Mouse (Mus musculus): ENCODE measurements around the gene Nt5dc1. TPM values are rescaled to one million over a fixed set of nuclear protein-coding genes. Genes with fewer than 3 reads are reported as not detected.
A peak's percentile ranks its signal among the peaks of the same experiment; 100 is the strongest.
"Not testable (repeated sequence)": the region's sequence is repeated elsewhere in the genome, so short reads cannot be mapped to it uniquely, and the experiment has no call there.

Gene Nt5dc1
- 10 to 100 TPM in 1 of 2 experiments, 1 to 10 TPM in 1; 7.5 to 10.9 TPM for total RNA-seq (2021)
- long read RNA-seq, experiment 1, partial matches to known transcripts, result 0 of 9 reads
- long read RNA-seq, experiment 1, other reads (novel, unspliced or antisense), result 3 of 9 reads
- long read RNA-seq, experiment 2, partial matches to known transcripts, result 0 of 9 reads
- long read RNA-seq, experiment 2, other reads (novel, unspliced or antisense), result 4 of 9 reads

DNA sequence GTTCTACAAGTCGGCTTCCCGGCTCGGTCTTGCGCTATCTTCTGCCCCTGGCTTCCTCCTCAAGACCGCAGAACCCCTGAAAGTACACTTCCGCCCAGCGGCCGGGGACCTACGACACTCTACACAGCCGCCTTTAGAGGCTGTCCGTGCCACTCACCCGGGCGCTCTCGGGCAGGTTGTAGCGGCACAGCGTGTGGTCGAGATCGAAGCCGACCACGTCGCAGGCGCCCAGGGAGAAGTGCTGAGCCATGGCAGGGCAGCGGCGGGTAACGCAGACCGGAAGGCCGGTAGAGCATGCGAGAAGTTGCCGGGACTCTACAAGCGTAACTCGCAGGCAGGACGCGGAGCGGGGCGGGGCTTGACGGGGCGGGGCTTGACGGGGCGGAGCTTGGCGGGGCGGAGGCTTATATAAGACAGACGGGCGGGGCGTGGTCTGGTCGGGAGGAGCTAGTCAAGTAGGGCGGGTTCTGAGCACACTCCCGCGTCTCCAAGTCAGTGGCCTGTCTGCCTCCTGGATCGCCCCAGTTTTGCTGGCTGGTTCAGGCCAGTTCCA lies at the start of gene Nt5dc1:
Gene Nt5dc1, minus strand, starts transcription at position 349 of the 553 bp plus-strand sequence.
- peak; percentile 93 to 97 for DNase-seq (ENCODE audit: low spot score in 2 of 2)

DNA sequence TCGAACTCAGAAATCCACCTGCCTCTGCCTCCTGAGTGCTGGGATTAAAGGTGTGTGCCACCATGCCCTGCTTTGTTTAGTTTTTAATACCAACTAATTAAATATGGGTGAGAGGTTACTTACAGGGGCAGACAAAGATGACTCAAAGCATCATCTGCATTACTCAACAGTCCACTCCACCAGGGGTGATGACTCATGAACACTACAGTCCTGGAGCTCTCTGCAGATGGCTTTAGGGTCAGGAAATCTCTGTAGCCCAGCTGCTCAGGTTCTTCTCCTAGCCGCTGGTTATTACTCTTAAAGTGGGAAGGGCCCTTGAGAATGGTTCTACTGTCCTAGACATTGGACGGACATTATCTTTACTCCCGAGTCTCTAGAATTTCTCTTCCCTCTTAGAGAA lies 46.0 kb upstream of the Nt5dc1 start:
- no peak for DNase-seq (ENCODE audit: low spot score in 2 of 2)

- no peak for DNase-seq (ENCODE audit: low spot score in 2 of 2)
These were observed 43.1 kb upstream of the Nt5dc1 start for GRCm38 (mm10) chr10:34461451-34461850.

- DNase-seq (ENCODE audit: low spot score in 2 of 2), result no peak
These were observed 31.1 kb upstream of the Nt5dc1 start for GRCm38 (mm10) chr10:34449469-34449868.

GRCm38 (mm10) chr10:34434191-34434590 lies 15.8 kb upstream of the Nt5dc1 start:
- not testable (repeated sequence) for DNase-seq (ENCODE audit: low spot score in 2 of 2)

- DNase-seq (ENCODE audit: low spot score in 2 of 2), result no peak
These were observed 13.4 kb upstream of the Nt5dc1 start for GRCm38 (mm10) chr10:34431783-34432182.

- not testable (repeated sequence) for DNase-seq (ENCODE audit: low spot score in 2 of 2)
These were observed 442 bp upstream of the Nt5dc1 start for GRCm38 (mm10) chr10:34418794-34419193.

- no peak for DNase-seq (ENCODE audit: low spot score in 2 of 2)
These were observed 19.1 kb downstream of the Nt5dc1 start for GRCm38 (mm10) chr10:34399267-34399666.

DNA sequence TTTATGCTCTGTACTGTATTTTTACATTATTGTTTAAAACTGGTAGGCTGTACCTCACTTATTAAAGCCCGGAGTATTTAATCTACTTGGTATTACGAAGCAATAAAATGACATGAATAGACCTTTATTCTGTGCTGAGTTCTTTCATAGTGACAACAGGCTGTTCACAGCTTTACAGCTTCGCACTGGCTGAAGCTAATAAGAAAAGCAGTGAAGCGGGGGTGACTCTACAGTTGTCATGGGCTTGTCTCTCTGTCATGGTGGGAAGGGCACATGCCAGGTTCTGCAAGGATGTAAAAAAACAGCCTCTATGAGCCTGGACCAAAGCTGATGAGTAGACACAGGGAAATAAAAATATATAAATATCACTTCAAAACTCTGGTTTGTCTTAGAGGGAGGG lies 21.4 kb downstream of the Nt5dc1 start:
- DNase-seq (ENCODE audit: low spot score in 2 of 2), result no peak

DNA sequence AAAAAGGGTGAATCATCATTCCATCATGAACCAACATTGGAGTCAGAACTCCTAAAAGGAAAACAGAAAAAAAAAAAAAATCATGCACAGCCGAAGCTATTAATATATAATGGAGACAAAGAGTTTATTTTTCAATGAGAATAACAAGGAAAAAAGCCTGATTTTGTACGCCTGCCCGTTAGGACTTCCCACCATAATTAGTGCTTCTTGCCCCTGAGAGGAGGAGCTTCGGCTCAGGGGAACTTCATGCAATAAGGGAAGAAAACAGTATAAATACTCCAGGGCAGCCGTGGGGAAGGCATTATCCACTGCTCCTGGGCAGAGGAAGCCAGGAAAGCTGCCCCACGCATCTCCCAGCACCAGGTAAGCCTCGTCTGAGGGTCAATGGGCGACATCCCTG lies 28.7 kb downstream of the Nt5dc1 start, which contains the start of gene Col10a1:
Gene Col10a1, plus strand, starts transcription at position 301 of the 400 bp plus-strand sequence.
- DNase-seq (ENCODE audit: low spot score in 2 of 2), result no peak

GRCm38 (mm10) chr10:34385636-34386035 lies 32.7 kb downstream of the Nt5dc1 start:
- DNase-seq (ENCODE audit: low spot score in 2 of 2), result no peak

GRCm38 (mm10) chr10:34373332-34373731 lies 45.0 kb downstream of the Nt5dc1 start:
- DNase-seq (ENCODE audit: low spot score in 2 of 2), result no peak

- no peak for DNase-seq (ENCODE audit: low spot score in 2 of 2)
These were observed 50.2 kb downstream of the Nt5dc1 start for GRCm38 (mm10) chr10:34368138-34368537.

DNA sequence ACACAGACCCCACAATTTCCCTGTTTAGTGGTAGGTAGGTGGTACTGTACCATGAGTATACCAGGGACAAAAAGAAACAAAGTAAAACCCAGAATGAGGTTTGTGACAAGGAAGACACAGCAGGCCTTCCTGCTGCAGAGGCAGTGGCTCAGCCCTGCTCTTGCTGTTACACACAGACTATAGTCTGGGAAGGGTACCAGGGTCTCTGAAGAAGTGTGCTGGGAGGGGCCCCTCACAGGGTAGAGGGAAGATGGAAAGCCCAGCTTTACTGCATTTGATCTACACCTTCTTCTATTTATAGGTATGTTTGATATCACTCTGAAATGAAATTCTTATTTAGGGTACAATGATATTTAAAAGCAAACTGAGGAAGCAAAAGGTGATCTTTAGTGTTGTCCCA lies 54.6 kb downstream of the Nt5dc1 start:
- DNase-seq (ENCODE audit: low spot score in 2 of 2), result peak in 1 of 2 experiments; percentile 28

DNA sequence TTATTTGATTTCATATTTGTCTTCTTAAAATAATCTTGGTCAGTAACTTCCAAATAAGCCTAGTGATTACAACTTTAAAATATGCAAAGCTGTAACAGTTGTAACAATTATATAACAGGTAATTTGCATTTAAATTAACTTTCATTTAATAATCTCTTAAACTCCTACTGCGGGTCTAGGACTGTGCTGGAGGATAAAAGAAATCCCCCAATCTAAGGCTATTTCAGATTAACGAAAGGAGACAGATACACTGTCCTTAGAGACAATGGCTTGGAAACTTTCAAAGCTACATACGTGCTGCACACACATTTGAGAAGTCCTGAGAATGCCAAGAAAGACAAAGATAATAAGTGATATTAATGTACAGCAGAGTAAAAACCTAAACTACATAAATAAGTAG lies 60.1 kb downstream of the Nt5dc1 start:
- DNase-seq (ENCODE audit: low spot score in 2 of 2), result no peak

DNA sequence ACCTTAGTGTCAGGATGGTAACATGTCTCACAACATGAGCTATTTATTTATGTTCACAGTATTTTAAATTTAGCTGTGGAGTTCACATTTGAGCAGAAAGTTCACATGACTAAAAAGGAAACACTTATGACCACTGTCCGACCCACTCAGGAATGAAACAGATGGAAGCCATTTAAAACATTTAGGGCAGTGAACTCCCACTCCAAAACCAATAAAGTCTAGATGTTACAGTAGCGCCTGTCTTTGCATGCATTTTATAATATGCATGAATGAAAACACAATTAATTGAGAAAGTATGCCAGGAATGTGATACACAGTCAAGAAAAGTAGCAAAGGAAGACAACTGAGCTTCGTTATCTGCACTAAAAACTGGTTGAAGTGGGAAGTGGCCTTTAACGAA lies 66.2 kb downstream of the Nt5dc1 start:
- DNase-seq (ENCODE audit: low spot score in 2 of 2), result no peak

DNA sequence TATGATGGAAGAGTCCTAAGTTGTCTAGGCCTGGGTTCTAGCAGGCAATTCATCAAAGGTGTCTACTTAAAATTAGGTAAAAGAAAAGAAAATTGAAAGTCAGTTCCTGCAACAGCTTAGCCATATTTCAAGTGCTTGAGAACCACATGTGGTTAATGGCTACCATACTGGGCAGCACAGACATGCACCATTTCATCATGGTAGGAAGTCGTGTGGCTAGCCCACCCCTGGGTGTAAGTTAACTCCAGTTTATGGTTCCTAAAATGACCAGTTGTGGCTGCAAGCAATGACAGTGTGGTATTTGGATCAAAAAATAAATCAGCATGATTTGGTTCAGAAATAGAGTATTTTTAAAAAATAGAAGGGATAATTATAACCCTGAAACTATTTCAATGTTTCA lies 76.5 kb downstream of the Nt5dc1 start:
- no peak for DNase-seq (ENCODE audit: low spot score in 2 of 2)

DNA sequence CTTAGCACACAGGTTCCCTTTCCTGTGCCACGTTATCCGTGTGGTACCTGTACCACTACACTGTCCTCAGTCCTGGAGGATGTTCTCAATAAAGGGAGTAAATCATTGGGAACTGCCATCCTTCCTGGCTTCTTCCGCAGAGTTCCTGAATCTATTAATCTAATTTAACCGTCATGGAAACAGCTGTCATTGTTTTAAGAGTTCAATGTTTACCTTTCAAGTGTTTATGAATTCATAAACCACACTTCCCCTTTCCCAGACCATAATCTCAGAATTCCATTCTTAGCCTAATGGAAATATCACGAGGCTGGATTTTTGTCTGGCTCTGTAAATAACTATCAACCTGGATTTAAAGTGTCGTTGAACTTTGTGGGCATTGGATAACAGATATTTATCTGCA lies 77.3 kb downstream of the Nt5dc1 start:
- no peak for DNase-seq (ENCODE audit: low spot score in 2 of 2)

- DNase-seq (ENCODE audit: low spot score in 2 of 2), result peak in 1 of 2 experiments; percentile 35
These were observed 90.0 kb downstream of the Nt5dc1 start for GRCm38 (mm10) chr10:34328310-34328709.

DNA sequence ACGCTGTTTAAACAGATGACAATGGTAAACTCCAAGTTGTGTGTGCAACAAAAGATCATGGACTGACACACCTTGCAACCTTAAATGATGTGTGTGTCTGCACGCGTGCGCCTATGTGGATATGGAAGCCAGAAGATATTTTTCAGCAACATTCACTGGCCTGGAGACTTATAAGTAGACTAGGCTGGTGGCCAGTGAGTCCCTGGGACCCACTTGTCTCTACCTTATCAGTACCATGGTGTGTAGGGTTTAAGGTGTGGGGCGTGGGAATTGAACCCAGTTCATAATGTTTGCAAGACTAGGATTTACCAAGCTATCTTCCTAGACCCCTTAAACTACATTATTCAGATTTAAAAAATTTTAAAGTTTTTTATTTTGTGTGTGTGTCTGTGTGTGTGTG lies 91.2 kb downstream of the Nt5dc1 start:
- DNase-seq (ENCODE audit: low spot score in 2 of 2), result no peak

- DNase-seq (ENCODE audit: low spot score in 2 of 2), result no peak
These were observed 91.7 kb downstream of the Nt5dc1 start for GRCm38 (mm10) chr10:34326701-34327100.

GRCm38 (mm10) chr10:34320809-34321208 lies 97.5 kb downstream of the Nt5dc1 start:
- DNase-seq (ENCODE audit: low spot score in 2 of 2), result no peak

GRCm38 (mm10) chr10:34317217-34317606 lies 101.1 kb downstream of the Nt5dc1 start:
- DNase-seq (ENCODE audit: low spot score in 2 of 2), result no peak
